Mouse (Mus musculus) embryo, embryonic 9.5 days (tissue): ENCODE measurements at regions not wholly inside any gene's neighbourhood (a gene's known extent, or its start where the extent isn't known, plus 50 kb on each side); places are given as distances from the start of the nearest gene placed in this dataset.

ENCODE experiments used
- DNase-seq: peaks from one replicate; pipeline ENCODE4 v3.0.0-alpha.2; 2017; ENCODE audit errors: extremely low spot score

- DNase-seq = peak; percentile 14
Observed at GRCm38 (mm10) chr2:149724279-149724678, 104.7 kb upstream of the Syndig1 start.

DNA sequence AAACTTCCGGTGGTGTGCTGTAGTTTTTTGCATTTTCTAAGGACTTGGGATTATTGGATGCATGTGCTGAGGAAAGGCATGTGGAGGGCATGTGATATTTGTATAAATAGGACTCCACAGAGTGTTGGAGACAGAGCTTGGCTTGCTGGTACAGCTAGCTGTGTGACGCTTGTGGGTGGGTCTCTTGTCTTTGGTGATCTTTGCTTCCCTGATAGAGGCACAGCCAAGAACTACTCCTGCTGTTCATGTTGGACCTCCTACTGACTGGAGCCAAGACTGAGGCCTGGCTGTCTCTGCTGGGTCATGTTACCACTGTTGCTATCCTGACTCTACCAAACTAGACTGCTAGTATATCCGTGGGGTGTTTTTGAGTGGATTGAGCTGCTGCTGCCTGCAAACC is 103.1 kb upstream of the Syndig1 start:
- DNase-seq = no peak

DNA sequence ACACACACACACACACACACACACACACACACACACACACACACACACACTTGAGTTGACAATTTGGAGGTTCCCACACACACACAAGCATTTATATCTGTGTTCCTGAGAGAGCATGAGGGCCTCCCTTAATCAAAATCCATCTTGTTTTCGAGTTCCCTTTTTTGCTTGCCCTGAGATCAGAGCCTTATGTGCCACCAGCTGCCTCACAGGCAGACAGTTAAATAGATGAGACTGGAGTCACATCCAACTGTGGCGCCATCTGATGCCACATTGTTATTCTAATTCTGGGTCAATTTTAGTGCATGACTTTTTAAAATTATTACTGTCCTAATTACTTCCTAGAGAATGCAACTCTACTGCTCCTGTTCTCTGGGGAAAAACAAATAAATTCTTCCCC is 91.2 kb upstream of the Syndig1 start:
- DNase-seq = no peak

DNA sequence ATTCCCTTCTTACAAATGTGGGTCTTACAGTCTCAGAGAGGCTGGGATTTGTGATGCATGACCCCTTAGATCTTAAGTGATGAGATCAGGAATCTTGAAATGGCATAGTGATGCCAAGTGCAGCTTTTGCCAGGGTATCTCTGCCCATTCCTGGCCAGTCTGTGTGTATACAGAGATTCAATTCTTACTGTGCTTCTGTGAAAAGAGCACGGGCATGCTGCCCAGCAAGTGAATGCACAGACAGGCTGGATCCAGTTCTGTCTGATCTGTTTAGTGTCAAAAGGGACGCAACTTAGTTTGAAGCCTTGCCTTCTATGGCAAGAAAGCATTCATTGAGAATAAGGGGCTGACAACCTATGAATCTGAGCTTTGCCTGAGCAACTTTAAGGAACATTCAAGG is 89.1 kb upstream of the Syndig1 start:
- no peak for DNase-seq

DNA sequence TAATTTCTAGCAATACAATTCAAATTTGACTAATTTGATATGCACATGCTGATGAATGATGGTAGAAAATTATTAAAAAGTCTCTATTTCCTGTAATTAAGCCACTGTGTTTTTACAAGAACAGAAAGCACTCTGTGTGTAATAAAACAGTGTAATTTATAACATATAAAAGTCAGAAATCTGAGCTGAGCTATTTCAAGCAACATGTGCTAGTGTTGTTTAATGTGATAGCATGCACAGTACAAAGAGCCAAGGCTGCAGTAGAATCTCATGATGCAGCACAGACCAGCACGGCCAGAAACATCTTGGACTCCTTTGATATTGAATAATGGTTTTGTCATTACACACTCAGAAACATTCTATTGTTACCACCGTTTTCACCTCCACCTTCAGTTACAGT is 86.3 kb upstream of the Syndig1 start:
- no peak for DNase-seq

DNA sequence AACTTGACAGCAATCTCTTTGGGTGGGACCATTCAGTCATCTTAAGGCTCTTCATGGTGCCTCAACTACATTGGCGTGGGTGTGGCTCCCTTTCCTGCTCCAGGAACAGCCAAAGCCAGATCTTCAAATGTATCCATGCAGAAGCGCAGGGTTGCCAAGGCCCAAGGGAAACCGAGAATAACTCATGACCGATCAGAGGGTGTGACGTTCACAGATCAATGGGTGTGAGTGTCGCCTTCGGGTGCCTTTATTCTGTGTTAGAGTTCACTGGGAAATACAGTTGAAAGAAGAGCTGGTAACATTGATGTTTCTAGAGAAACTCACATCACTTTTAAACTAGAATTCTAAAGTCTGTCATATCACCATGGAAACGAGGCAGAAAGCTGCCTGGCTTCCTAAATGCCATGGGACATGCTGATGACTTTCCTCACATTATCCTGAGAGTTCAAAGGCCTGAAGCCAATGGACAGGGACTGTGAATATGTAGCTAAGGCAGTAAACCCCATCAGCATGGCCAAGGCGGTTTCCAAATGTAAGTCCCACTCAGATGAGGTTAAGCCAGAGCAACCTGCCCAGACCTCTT is 80.7 kb upstream of the Syndig1 start:
- no peak for DNase-seq

DNA sequence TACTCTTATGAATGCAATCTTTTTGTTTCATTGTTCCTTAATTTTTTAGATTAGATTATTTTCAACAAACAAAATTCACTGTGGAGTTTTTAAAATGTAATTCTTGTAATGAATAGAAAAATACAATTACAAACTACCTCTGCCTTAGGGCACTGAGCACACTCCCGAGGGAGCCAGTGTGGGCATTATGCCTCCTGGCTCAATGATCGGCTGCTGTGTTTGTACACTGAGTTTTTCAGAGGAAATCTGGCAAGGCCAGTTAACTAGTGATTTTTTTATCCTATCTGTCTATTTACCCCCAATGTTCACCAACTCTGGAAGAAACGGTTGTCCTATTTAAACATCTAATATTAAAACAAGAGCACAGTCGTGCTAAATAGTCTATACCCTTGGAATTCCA is 69.9 kb upstream of the Syndig1 start:
- DNase-seq = no peak

- DNase-seq = no peak
Observed at GRCm38 (mm10) chr2:149763864-149764263, 65.1 kb upstream of the Syndig1 start.

GRCm38 (mm10) chr2:149768027-149768426 is 61.0 kb upstream of the Syndig1 start:
- no peak for DNase-seq

DNA sequence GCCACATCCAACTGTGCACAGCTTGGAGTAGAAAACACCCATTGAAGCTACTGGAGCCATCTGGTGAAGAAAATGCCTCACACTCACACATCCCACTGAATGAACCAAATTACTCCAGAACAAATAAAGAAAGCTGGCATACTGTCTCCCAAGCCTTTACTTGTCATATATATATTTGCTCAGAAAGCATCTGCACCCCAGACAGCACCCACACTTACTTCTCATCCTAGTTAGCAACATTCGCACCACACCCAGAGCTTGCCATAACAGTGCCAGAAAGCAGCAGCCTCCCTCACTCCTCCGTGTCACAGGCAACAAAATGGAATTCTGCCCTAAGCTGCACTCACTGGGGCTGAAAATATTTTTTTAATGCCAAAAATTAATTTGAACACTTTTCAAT is 60.5 kb upstream of the Syndig1 start:
- no peak for DNase-seq

DNA sequence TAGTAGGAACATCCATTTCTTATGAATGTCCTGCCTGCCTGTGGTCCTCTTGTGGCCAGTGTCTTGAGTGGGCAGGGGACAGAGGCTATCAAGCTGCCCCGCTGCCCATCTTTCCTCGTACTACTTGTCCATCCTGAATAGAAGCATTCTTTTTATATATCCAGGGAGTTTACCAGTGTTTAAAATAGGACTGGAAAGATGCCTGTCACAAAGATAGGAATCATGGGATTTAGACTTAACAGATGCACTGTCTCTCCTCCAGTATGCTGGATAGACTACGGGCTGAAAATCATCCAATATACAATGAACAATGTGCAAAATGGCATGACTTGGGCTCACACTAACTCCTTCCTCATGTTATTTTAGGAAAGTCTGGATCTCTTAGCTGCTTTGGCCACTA is 51.7 kb upstream of the Syndig1 start:
- DNase-seq = no peak
